Mouse (Mus musculus): ENCODE results near the gene Rnf32.

Rnf32 gene

DNA sequence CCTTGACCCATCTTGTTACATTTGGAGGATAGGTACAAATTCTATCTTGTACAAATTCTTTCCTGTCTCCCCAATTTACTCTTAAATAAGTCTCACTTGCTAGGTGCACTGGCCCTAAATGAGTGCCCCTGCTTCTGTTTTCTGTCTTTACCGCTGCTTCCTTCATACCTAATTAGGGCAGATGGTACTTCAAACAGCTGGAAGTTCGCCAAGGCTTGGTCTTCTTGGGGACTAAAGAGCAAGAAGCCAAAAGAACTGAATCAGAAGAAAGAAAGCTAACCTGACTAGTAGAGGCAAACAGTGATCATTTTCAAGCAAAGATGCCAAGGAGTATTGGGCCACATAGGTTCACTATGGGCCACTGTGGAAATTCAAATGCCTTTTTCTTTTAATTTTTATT lies 77.6 kb downstream of the Rnf32 start:
- no peak for DNase-seq (ENCODE audit: low spot score in 2 of 2)

DNA sequence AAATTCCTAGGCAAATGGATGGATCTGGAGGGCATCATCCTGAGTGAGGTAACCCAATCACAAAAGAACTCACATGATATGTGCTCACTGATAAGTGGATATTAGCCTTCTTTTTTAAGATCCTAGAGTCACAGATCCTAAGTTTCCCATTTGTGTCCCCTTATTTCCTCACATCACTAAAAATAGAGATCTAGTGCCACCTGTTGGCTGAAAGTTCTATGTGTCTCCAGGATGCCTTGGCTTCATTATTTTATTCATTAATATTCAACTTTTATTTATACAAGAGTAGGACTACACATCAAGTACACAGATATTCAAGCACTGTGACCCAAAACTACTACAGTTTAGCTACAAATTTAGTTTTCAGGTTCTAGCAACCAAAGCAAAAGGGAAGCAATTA lies 79.0 kb downstream of the Rnf32 start:
- DNase-seq (ENCODE audit: low spot score in 2 of 2) = no peak

Data from right cerebral cortex, adult 2 months (tissue).